Mouse (Mus musculus) mouse embryonic stem cell (cell line): Measurements from ENCODE around the gene Gch1.

ENCODE experiments used
- in situ Hi-C, 2 experiments: fragments of 300-500 bp; cut with MboI; formaldehyde crosslinking; loops; 1 replicate in 1 of 2; 3 replicates in 1 of 2; pipeline ENCODE4 v1.14.3; 2019 to 2020; ENCODE audit warnings: low sequenced_read_pairs in 2 of 2, low pct_unique_long_range_greater_than_20kb in 1 of 2, mixed read lengths in 1 of 2; ENCODE audit not compliant: unreplicated experiment in 1 of 2

Gene Gch1

DNA sequence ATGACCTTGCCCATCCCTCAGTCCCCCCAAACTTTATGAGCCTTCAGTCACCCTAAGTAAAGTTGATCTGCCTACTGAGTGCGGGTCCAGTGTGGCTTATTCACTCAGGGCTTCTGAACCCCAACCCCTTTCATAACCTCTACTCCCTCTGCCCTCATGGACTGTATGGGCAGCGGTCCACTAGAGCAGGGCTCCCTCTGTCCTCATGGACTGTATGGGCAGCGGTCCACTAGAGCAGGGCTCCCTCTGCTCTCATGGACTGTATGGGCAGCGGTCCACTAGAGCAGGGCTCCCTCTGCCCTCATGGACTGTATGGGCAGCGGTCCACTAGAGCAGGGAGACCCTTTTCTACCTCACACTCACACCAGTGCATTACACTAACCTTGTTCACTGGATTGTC lies 13.0 kb downstream of the Gch1 start:
- in situ Hi-C loops: no loop called here

DNA sequence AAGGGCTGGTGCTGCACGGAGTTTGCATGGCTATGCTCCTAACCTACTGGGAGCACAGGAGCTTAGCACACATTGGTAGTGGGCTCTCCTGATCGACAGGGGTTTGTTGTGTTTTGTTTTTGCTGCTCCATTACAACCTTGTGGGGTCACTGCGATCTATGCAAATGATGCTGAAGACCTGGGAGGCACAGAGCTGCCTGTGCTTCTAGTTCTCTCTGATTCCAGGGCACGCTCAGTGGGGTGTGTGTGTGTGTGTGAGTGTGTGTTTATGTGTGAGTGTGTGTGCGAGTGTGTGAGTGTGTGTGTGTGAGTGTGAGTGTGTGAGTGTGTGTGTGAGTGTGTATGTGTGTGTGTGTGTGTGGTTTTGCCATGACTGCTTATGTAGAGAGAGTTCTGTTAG lies 14.1 kb downstream of the Gch1 start:
- in situ Hi-C loops: no loop called here

DNA sequence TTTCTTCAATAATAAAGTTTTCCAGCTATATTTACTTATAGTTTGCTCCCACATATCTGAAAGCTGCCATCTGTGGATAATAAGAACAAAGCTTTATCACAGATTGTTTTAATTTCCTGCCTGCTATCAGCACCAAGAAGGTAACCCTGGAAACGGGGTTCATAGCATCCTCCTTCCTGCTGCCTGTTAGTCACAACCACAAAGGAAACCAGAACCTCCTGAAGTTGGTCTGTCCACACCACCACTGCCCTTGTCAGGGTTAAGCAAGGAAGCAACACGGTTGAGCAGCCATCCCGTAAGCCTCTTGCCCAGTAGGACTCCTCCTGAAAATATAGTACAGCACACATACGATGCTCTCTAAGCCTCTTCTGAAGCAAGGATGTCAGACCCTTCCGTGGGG lies 17.1 kb downstream of the Gch1 start:
- in situ Hi-C loops: no loop called here

DNA sequence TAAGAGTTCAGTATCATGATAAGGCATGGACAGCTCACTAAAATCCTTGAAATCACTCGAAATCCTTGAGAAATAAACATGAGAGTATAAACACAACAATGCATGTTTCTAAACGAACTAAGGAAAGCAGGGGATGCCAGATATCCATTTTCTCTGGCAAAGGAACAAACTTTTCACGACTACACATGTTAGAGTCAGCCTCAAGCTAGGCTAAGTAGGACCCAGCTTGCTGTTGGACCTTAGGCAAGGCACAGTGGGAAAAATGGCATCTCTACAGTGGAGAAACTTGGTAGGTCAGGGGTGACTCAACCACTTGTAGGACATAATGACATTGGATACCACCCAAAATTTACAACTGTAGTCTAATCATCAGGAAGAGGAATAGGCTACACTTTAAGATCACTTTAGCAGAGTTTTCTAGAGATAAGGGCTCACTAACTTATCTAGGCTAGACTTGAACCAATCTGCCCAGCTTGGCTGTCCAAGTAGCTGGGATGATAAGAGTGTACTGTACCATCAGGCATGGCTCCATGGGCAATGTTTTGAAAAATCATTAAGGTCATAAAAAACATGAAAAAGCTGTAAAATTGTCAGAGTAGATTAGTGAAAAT lies 18.6 kb downstream of the Gch1 start:
- in situ Hi-C loops: no loop called here

DNA sequence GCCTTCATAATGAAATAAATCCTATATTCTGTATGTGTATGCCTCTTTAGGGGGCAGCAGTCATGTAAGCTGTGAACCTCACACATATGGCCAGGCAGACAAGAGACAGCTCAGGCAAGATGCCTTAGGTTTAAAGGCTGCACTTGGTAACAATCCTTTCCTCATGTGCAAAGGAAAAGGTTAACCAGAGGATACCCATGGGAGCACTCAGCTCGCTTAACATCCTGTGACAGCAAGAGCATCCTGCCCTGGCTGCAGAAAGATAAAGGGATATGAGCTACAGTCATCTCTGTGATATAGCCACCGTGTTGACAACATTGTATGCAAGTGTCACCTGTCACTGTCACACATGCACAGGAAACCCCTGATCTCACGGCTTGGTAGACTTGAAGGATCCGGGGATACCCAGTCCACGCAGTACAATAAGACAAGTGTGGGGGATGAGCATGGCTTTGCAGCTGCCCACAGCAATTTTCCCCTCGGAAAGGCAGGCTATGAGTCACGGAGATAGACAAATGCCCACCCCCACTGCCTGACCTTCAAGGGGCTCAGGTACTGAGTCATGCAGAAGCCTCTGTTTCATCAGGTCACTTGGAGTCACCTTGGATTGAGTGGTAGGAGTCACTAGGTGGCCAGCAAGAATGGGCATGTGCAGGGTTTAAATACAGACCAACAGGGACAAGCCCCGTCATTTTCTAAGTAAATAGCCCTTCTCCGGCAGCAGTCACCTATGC lies 19.4 kb downstream of the Gch1 start:
- in situ Hi-C loops: no loop called here

DNA sequence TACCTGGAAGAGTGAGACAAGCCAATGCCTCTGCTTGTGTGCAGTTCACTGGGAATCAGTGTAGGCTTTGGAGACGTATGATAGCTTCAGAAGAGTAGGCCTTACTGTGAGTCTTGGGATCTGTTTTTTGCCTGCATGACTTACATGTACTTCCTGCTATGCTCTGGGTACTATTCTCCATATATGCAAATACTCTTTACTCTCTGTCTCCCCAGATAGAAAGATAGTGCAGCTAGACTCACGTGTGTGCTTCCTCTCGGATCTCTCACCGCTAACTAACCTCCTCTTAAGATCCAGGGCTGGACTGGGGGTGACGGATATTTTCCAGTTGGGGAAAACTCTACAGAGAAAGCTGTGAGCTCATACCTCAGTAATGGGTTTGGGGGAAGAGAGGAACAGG lies 23.5 kb downstream of the Gch1 start:
- in situ Hi-C loops: no loop called here

DNA sequence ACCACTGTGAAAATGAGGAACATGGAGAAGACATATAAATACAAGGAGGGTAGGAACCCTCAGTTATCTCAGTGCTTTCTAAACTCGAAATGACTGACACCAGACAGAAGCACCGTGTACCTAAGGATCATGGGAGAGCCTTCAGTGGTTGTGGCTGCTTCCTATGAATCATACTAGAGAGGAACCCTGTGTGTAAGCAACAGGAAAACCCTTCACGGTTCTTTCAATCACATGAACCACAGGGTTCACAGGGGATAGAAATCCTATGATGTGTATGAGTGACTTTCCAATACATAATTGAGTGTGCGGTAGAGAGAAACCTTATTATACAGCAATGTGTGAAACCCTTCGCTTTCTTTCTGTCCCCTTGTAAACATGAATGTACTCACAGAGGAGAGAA lies 24.1 kb downstream of the Gch1 start:
- in situ Hi-C loops: no loop called here

DNA sequence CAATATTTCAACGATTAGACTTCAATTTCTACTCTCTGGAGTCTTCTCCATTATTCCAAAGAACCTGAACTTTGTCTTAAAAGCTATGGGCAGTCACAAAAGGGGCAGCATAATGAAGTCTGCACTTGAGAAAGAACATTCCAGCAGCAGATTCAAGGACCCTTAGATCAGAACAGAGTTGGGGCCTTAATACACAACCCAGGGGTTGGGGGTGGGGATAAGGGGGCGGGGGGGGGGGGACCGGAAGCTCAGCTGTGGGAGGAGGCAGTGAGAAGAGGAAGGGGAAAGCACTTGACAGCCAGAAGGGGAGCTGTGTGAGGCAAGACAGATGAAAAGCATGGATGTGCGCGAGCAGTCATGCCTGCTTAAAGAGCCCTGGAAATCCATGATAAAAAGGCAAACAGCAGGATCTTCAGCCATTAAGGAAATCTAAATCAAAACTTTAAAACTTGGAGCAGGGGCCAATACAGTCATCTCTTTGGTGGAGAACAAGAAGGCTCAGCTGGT lies 27.2 kb downstream of the Gch1 start:
- in situ Hi-C loops: no loop called here

GRCm38 (mm10) chr14:47160051-47160640 lies 29.1 kb downstream of the Gch1 start:
- in situ Hi-C loops: no loop called here

DNA sequence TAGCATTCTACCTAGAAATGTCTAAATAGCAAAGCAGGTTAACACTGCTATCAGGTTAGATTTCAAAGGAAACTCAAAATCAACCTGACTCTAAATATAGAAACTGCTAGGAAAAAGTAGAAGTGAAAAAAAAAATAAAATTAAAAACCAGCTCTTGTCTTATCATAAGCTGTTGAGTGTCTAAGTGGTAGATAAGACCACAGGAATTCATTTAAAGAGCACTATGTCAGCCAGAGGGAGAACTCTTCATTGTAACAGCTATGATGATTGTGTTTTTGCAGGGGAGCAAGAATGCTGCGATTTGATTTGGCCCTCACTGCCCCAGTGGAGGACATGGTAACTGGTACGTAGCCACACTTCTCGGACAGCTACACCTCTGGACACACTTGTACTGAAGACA lies 34.9 kb downstream of the Gch1 start:
- in situ Hi-C loops: no loop called here

- in situ Hi-C loops: no loop called here
These were observed 37.9 kb downstream of the Gch1 start for GRCm38 (mm10) chr14:47151306-47151705.

GRCm38 (mm10) chr14:47144326-47144725 lies 44.9 kb downstream of the Gch1 start:
- in situ Hi-C loops: no loop called here

GRCm38 (mm10) chr14:47138853-47139252 lies 50.4 kb downstream of the Gch1 start:
- in situ Hi-C loops: no loop called here

DNA sequence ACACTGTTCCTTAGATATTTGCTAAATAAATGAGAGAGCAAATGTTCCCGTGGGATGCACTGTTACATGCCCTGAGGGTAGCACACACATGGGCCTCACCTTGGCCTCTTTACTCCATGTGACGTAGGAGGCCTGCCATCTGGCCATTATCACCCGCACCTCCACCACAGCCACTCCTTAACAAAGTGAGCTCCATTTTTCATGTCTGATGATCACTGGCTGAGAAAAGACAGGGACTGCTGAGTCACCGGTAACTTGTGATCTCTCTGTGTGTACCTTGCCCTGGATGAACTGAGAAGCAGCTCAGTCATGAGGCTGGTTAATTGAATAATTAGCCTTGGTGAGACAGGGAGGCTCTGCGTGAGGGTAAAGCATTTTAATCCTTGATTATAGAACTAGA lies 52.6 kb downstream of the Gch1 start:
- in situ Hi-C loops: no loop called here

DNA sequence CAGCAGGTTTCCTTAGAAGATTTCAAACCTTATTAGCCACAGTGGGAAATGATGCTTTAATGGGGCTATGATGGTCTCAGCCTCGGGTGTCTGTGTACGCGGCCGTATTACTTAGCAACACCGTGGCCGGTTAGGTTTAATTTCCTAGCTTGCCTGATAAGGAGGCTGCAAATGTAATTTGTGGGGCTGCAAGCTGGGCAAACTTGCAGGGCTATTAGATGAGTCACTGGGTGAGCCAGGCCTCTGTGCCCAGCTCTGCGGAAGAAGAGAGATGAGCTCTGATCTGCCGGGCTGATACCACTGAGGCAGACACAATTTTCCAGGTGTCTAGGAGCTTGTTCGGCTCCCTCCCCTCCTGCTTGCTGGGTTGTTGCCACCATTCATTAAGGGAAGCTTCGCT lies 55.3 kb downstream of the Gch1 start:
- in situ Hi-C loops: no loop called here

DNA sequence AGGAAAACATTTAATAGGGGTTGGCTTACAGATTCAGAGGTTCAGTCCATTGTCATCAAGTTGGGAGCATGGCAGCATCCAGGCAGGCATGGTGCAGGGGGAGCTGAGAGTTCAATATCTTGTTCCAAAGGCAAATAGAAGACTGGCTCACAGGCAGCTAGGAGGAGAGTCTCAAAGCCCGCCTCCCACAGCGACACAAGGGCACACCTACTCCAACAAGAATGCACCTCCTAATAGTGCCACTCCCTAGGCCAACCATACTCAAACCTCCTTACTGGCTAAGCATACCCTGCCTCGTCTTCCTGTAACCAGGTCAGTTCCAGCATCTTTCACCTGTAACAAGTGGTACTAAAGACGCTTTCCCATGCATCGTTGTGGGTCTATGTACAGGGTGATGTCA lies 61.2 kb downstream of the Gch1 start:
- in situ Hi-C loops: no loop called here

DNA sequence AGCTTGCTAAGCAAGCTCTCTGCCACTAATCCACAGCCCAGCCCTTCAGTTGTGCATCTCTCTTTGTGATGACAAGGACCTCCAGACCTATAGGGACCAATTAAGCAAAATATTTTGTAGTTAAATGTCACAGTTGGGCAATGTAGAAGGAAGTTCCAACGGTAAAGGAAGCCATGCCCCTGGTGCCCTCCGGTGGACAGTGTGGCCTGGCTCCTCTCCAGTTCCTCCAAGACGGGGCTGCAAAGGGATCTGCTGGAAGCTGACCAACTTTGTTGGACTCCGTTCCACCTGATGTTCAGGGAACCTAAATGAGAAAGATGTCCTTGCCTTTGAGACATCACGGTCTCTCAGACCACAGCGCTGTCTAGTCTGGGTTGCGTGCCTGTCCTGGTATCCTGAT lies 71.7 kb downstream of the Gch1 start:
- in situ Hi-C loops: no loop called here

DNA sequence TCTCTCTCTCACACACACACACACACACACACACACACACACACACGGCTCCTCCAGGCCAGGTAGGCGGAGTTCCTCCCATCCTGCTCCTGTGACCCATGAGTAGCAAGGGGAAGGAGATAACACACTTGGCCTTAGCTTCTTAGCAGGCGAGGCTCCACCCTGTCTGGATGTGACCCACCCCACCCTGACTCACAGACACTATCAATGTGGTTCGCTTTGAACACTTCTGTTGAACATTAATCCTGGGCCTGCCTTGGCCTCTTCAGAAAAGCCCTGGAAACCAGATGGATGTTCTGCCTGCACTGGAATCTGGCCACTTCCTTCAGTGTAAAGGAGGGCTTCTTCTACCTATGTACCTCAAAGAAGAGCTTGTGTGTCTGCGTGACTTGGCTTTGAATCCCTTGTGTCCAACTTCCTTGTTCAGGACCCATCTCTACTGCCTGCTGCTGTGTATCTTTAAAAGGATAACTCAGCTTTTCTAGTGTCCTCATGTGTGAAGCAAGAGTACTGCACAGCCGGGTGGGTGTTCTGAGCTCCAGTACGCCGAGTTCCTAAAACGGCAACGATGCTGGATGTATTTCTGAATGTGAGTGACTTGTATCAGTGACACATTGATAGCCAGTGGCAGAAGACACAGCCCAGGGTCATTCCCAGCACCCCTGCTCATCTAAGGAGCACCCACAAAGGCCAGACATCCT lies 73.0 kb downstream of the Gch1 start:
- in situ Hi-C loops: no loop called here

- in situ Hi-C loops: no loop called here
These were observed 74.1 kb downstream of the Gch1 start for GRCm38 (mm10) chr14:47115154-47115553.
